Mouse (Mus musculus): ENCODE results near the gene Smoc2. TPM values are rescaled to one million over a fixed set of nuclear protein-coding genes. Genes with fewer than 3 reads are reported as not detected.

Gene Smoc2
- polyA plus RNA-seq, 1 experiment from 2014 or later: 4.6 TPM

DNA sequence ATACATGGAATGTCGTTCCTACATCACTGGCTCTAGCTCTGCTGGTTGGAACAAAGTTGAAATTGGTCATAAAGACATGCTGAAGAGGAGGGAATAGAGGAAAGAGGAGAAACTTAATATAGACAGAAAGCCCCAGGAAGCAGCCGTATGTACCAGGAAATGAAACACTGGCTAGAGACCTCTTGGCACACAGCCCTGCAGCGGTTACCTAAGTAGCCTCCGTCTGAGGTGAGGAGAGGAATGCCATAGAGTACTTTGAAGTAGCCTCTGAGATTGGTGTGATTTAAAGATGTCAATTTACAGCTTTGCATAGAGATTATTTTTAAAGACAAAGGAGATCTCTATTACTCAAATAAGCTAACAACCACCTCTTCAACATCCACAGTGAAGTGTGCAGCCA, 155.4 kb downstream of the Smoc2 start:
- Histone ChIP-seq H3K9me3 (replicated peaks) (no peaks in the 10 kb centered on the region), H3K27ac (no peak overlapping the region), H3K9ac (no peak overlapping the region), H3K36me3 (no peaks in the 10 kb centered on the region), H3K4me1 (replicated peaks) (no peaks in the 10 kb centered on the region), H3K4me3 (replicated peaks) (no peak overlapping the region), H3K4me2 (no peak overlapping the region), H3K27me3 (no peaks in the 10 kb centered on the region)
- 61% methylated on average over 4 of the region's 4 CpGs for WGBS (ENCODE audit: insufficient replicate concordance)
- DNase-seq: no peak
- ATAC-seq (ENCODE audit: low read depth): no peak

DNA sequence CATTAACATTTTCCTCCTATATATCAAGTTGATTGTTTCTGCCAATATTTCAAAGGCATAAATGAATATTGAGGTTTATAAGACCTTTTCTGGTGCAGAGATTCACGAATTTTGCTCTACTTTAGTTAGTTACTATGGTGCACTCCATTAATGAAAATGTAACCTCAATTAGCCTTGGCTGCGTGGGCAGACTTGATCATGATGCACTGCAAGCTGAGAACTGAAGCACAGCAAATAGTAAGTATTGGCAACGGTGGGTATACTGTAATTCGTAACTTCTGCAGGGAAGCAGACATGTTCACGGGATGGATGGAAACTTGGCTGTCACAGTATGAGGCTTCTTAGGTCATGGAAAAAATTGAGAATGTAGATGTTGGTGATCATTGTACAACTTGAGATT, 166.3 kb downstream of the Smoc2 start:
- Histone ChIP-seq H3K9ac (no peak overlapping the region), H3K9me3 (replicated peaks) (no peaks in the 10 kb centered on the region), H3K4me3 (replicated peaks) (no peak overlapping the region), H3K4me2 (no peak overlapping the region), H3K36me3 (no peaks in the 10 kb centered on the region), H3K4me1 (replicated peaks) (no peaks in the 10 kb centered on the region), H3K27ac (no peak overlapping the region), H3K27me3 (no peaks in the 10 kb centered on the region)
- DNase-seq (no peak), ATAC-seq (ENCODE audit: low read depth) (no peak)
- 55% methylated on average over 5 of the region's 5 CpGs for WGBS (ENCODE audit: insufficient replicate concordance)

DNA sequence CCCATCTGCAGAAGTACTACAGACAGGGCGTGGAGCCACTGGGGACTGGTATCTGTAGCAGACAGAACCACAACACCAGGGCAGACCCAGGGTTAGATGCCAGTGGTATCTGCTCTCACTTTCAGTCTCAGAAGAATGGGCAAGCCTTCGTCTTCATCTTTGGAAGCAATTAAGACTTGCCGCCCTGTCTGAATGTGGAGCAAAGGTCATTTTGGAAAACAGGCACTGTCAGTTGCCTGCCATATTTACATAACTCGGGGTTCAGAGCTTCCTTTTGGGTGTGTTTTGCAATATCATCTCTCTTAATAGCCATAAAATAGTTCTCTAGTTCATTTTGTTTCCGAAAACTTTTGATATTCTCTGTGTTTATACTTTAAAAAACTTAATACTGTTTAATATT, 168.0 kb downstream of the Smoc2 start:
- ATAC-seq (ENCODE audit: low read depth) (no peak), DNase-seq (no peak)
- Histone ChIP-seq H3K4me3 (replicated peaks) (no peak overlapping the region), H3K4me1 (replicated peaks) (no peaks in the 10 kb centered on the region), H3K4me2 (no peak overlapping the region), H3K9me3 (replicated peaks) (no peaks in the 10 kb centered on the region), H3K27me3 (no peaks in the 10 kb centered on the region), H3K27ac (no peak overlapping the region), H3K36me3 (no peaks in the 10 kb centered on the region), H3K9ac (no peak overlapping the region)
- WGBS (ENCODE audit: insufficient replicate concordance): 53% methylated on average over 5 of the region's 5 CpGs

Other genes starting within 250 kb of the Smoc2 start
- not detected in 2 replicates for gene Gm7358, start 220.0 kb upstream of the Smoc2 start, polyA plus RNA-seq (2015; fragmentation: Nextera tagmentation; extraction: Ambion mirVana)
- gene Dact2, start 75.2 kb upstream of the Smoc2 start, polyA plus RNA-seq (2015; fragmentation: Nextera tagmentation; extraction: Ambion mirVana): 0.54 and 0.68 TPM in 2 replicates